Mouse (Mus musculus) liver, postnatal 0 days (tissue): ENCODE results near the gene Abcc3. TPM values are rescaled to one million over a fixed set of nuclear protein-coding genes. Genes with fewer than 3 reads are reported as not detected.

Experiments used
- ATAC-seq: fragments of 200-750 bp; cut with Nextera tagmentation; 2 replicates; pipeline ENCODE4 v1.8.0; 2017; ENCODE audit warnings: mild to moderate bottlenecking, moderate library complexity
- DNase-seq: peaks from one replicate; pipeline ENCODE4 v3.0.0-alpha.2; 2016
- H3K27ac ChIP-seq: fragments of 300-500 bp; sonication (generic); 2 replicates; pipeline ENCODE4 v1.5.1; 2014; ENCODE audit warnings: antibody characterized with exemption, moderate library complexity, mild to moderate bottlenecking, low read depth
- H3K27me3 ChIP-seq: fragments of 300-500 bp; sonication (generic); 2 replicates; pipeline ENCODE4 v1.6.1; 2014; ENCODE audit warnings: low read length, control low read depth, mixed read lengths; ENCODE audit not compliant: insufficient read depth
- H3K36me3 ChIP-seq: fragments of 300-500 bp; sonication (generic); replicated peaks from 2 replicates; pipeline ENCODE4 v1.6.1; 2014; ENCODE audit warnings: mild to moderate bottlenecking, control low read depth, low read length, moderate library complexity, mixed read lengths; ENCODE audit not compliant: insufficient read depth
- H3K4me1 ChIP-seq: fragments of 300-500 bp; sonication (generic); 2 replicates; pipeline ENCODE4 v1.6.1; 2014; ENCODE audit warnings: antibody characterized with exemption, mild to moderate bottlenecking, control low read depth; ENCODE audit not compliant: insufficient read depth
- H3K4me2 ChIP-seq: fragments of 300-500 bp; sonication (generic); 2 replicates; pipeline ENCODE4 v1.6.1; 2014; ENCODE audit warnings: low read depth, mild to moderate bottlenecking, low read length, moderate library complexity, mixed read lengths
- H3K4me3 ChIP-seq: fragments of 300-500 bp; sonication (generic); 2 replicates; pipeline ENCODE4 v1.5.1; 2014; ENCODE audit warnings: low read depth, low read length
- H3K9ac ChIP-seq: fragments of 300-500 bp; sonication (generic); replicated peaks from 2 replicates; pipeline ENCODE4 v1.6.1; 2014; ENCODE audit warnings: mild to moderate bottlenecking, moderate library complexity
- H3K9me3 ChIP-seq: fragments of 300-500 bp; sonication (generic); 2 replicates; pipeline ENCODE4 v1.6.1; 2016; ENCODE audit warnings: mild to moderate bottlenecking, control low read depth, low read length, mixed read lengths
- CTCF ChIP-seq: sonication (generic); IDR thresholded peaks from 2 replicates; pipeline ENCODE4 v1.5.1; 2016; ENCODE audit warnings: antibody characterized with exemption, low read depth
- EP300 ChIP-seq: IDR thresholded peaks from 2 replicates; pipeline ENCODE4 v1.6.1; 2016; ENCODE audit warnings: antibody characterized with exemption, low read depth, mild to moderate bottlenecking
- WGBS: fragments of 180-500 bp; shearing (Covaris S2); extraction: QIAGEN DNeasy Blood & Tissue Kit; methylation state at CpG from one replicate; pipeline ENCODE4 v1.1.7; 2014; ENCODE audit not compliant: insufficient replicate concordance; 5-methylcytosine and 5-hydroxymethylcytosine counted together
- polyA plus RNA-seq: library from polyadenylated mRNA; unstranded; fragments of >200 nt; fragmentation: Nextera tagmentation; extraction: Ambion mirVana; gene quantifications from 2 replicates; pipeline ENCODE4 v1.2.1, GENCODE M21; 2015

Gene Abcc3
- polyA plus RNA-seq, 1 experiment from 2014 or later: 8.3 TPM

DNA sequence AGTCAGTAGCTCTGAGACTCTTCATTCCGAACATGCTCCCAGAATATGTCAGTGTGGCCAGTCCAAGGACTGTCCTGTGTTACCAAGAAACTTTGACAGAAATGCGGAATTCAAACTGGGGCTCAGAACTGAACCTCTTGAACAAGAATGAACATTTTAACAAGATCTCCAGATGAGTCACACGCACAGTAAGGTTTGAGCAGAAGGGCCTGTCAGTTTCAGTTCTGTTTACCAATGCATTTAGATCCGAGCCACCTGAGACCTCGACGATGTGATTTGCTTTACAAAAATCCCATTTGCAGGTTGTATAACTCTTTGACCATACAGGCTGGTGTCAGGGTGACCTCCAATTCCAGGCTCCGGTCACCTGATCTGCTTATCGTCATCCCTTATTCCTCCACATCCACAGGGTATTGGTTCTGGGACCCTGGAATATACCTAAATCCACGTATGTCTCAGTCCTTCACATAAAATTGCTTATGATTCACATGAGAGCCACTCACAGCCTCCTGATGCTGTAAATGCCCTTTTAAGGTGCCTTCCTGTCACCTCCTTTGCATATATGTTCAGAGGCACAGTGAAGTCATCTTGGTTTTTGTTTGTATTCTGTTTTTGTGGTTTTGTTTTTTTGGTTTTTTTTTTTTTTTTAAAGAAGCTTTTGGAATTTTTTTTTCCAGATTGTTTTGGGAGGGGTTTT, 37.1 kb downstream of the Abcc3 start:
- Histone ChIP-seq H3K27ac (no peak overlapping the region), H3K9me3 (no peaks in the 10 kb centered on the region), H3K4me3 (no peak overlapping the region), H3K27me3 (0 out of 2 replicates have a peak, but pooled peaks cover 2% of the 10 kb centered on the region), H3K9ac (no peak overlapping the region), H3K36me3 (no peaks in the 10 kb centered on the region), H3K4me2 (no peak overlapping the region), H3K4me1 (peaks cover 2% of the 10 kb centered on the region; the same call in 1 of the 2 replicates)
- TF ChIP-seq EP300 (no peak), CTCF (no peak)
- WGBS: 73% methylated on average over 9 of the region's 9 CpGs
- ATAC-seq (no peak), DNase-seq (no peak)

DNA sequence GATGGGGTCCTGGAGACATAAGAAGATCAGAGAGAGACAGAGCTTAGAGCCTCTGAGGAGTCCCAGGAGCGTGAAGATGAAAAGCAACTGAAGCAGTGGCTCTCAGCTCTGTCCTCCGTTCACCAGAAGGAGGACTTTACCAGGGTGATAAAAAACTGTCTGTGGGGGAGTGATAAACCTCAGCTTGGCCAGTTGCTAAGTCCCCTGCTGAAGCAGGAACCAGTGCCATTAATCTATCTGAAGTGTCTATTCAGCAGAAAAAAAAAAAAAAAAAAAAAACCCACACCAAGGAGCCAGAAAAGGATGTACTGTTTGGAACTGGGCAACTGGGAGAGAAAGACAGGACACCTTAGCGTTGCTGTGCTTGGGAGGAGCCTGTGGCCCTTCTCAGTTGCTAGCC, 41.7 kb downstream of the Abcc3 start:
- H3K27ac ChIP-seq: peak overlapping the region; percentile 29
- peaks cover 14% of the 10 kb centered on the region; the same call in 1 of the 2 replicates for H3K4me1 ChIP-seq
- H3K9ac ChIP-seq: no peak overlapping the region
- no peak for DNase-seq
- no peaks in the 10 kb centered on the region for H3K36me3 ChIP-seq
- H3K27me3 ChIP-seq: no peaks in the 10 kb centered on the region
- H3K4me2 ChIP-seq: peak overlapping the region; percentile 40
- H3K9me3 ChIP-seq: no peaks in the 10 kb centered on the region
- WGBS: 26% methylated on average over 3 of the region's 3 CpGs
- peak; percentile 40; the same call in 1 of the 2 replicates for ATAC-seq
- H3K4me3 ChIP-seq: no peak overlapping the region
- TF ChIP-seq EP300 (peak; percentile 51; the same call in 1 of the 2 replicates), CTCF (peak; percentile 10; the same call in 1 of the 2 replicates)

DNA sequence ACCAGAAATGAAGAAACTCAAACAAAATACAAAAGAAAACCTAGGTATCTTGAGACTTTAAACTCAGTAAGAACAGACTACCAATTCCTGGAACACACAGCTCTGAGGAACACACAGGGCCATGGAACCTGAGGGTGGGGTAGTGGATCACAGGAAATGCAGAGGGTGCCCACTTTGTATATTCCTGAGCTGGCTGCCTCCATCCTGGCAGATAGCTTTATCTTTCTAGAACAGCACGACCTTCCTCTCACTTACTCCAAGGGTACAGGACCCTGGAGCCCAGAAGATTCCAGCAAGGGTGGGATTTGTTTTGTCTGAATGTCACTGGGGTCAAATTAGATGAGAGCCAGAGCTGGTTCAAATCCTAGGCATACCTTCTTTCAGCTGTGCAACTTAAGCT, 42.5 kb downstream of the Abcc3 start:
- DNase-seq (no peak), ATAC-seq (no peak)
- 35% methylated on average over 1 of the region's 1 CpGs for WGBS
- Histone ChIP-seq H3K4me1 (peaks cover 14% of the 10 kb centered on the region; the same call in 1 of the 2 replicates), H3K36me3 (no peaks in the 10 kb centered on the region), H3K4me3 (no peak overlapping the region), H3K27ac (peak overlapping the region; percentile 29), H3K4me2 (peak overlapping the region; percentile 40; the same call in 1 of the 2 replicates), H3K27me3 (no peaks in the 10 kb centered on the region), H3K9ac (no peak overlapping the region), H3K9me3 (no peaks in the 10 kb centered on the region)
- no peak for TF ChIP-seq EP300
- no peak for TF ChIP-seq CTCF

DNA sequence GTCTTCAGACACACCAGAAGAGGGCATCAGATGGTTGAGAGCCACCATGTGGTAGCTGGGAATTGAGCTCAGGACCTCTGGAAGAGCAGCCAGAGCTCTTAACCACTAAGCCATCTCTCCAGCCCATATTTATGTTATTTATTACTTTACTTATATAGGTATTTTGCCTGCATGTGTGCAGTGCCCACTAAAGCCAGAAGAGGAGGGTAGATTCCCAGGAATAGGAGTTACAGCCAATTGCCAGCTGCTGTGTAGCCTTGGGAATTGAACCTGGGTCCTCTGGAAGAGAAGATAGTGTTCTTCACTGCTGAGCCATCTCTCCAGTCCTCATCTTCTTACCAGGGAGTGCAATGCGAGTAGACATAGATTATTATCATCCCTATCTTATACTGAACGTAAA, 43.0 kb downstream of the Abcc3 start:
- Histone ChIP-seq H3K9ac (no peak overlapping the region), H3K27me3 (no peaks in the 10 kb centered on the region), H3K4me2 (no peak overlapping the region), H3K27ac (no peak overlapping the region), H3K4me3 (no peak overlapping the region), H3K9me3 (no peaks in the 10 kb centered on the region), H3K4me1 (peaks cover 14% of the 10 kb centered on the region; the same call in 1 of the 2 replicates), H3K36me3 (no peaks in the 10 kb centered on the region)
- no peak for TF ChIP-seq EP300
- peak; percentile 38; the same call in 1 of the 2 replicates for TF ChIP-seq CTCF
- DNase-seq: no peak
- 35% methylated on average over 2 of the region's 2 CpGs for WGBS
- ATAC-seq: no peak

DNA sequence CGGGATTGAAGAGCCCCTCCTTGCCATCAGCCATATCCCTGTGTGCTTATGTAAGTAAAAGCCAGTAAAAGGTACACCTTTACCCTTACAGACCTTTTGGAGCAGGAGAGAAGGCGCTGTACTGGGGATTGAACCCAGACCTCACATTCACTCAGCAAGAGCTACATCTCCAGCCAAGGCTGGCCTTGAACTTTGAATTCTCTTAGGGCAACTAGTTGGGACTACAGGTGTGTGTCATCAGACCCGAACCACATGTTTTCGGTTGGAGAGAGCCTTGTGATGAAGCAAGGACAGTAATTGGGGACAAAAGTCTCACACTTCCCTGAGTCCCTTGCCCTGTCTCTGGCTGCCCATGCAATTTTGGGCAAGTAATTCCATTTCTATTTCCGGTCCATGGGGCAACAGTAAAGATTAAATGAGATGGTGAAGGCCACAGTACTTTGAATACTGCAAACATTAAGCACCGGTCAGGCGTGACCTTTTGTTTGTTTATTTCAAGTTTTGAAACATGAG, 45.7 kb downstream of the Abcc3 start:
- Histone ChIP-seq H3K9ac (no peak overlapping the region), H3K36me3 (no peaks in the 10 kb centered on the region), H3K27ac (no peak overlapping the region), H3K4me3 (no peak overlapping the region), H3K27me3 (no peaks in the 10 kb centered on the region), H3K4me2 (no peak overlapping the region), H3K4me1 (peaks cover 17% of the 10 kb centered on the region; the same call in 1 of the 2 replicates), H3K9me3 (no peaks in the 10 kb centered on the region)
- no peak for TF ChIP-seq EP300
- no peak for TF ChIP-seq CTCF
- 71% methylated on average over 7 of the region's 7 CpGs for WGBS
- no peak for DNase-seq
- ATAC-seq: peak; percentile 58

DNA sequence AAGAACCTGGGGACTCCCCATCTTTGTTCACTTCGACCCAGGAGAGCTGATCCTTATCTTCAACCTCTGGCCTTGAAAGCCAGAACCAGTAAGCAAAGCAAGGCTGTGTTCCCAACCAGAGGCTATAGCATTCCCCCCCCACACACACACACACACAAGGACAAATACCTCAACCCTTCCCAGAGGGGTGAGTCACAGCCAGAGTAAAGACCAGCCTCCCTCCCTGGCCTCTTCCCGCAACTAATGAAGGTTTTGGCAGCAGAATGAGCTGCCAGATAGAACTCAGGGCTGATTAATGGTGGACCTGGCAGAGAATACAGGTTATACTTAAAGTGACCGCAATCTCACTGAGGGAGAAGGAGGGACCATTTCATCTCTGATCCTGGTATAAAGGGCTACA, 46.2 kb downstream of the Abcc3 start:
- 42% methylated on average over 3 of the region's 3 CpGs for WGBS
- Histone ChIP-seq H3K9me3 (no peaks in the 10 kb centered on the region), H3K9ac (no peak overlapping the region), H3K4me2 (no peak overlapping the region), H3K4me3 (no peak overlapping the region), H3K27ac (no peak overlapping the region), H3K36me3 (no peaks in the 10 kb centered on the region), H3K27me3 (no peaks in the 10 kb centered on the region), H3K4me1 (peaks cover 17% of the 10 kb centered on the region; the same call in 1 of the 2 replicates)
- peak; percentile 74 for ATAC-seq
- no peak for TF ChIP-seq CTCF
- TF ChIP-seq EP300: no peak
- no peak for DNase-seq
